Mouse (Mus musculus) neural tube, embryonic 14.5 days (tissue): ENCODE results near the gene B4galnt4. TPM values are rescaled to one million over a fixed set of nuclear protein-coding genes. Genes with fewer than 3 reads are reported as not detected.

Experiments
- ATAC-seq: fragments of 200-750 bp; cut with Nextera tagmentation; 2 replicates; pipeline ENCODE4 v1.8.0; 2017; ENCODE audit warnings: low read depth, mild to moderate bottlenecking, moderate TSS enrichment, moderate library complexity
- H3K27ac ChIP-seq: fragments of 300-500 bp; sonication (generic); 2 replicates; pipeline ENCODE4 v1.5.1; 2014; ENCODE audit warnings: low read depth, mild to moderate bottlenecking, control low read depth, low read length, moderate library complexity, mixed read lengths
- H3K27me3 ChIP-seq: fragments of 300-500 bp; sonication (generic); 2 replicates; pipeline ENCODE4 v1.6.1; 2014; ENCODE audit warnings: low read length; ENCODE audit not compliant: control insufficient read depth, insufficient read depth
- H3K36me3 ChIP-seq: fragments of 300-500 bp; sonication (generic); 2 replicates; pipeline ENCODE4 v1.6.1; 2014; ENCODE audit warnings: low read length, mixed read lengths; ENCODE audit not compliant: control insufficient read depth, insufficient read depth
- H3K4me1 ChIP-seq: fragments of 300-500 bp; sonication (generic); 2 replicates; pipeline ENCODE4 v1.6.1; 2014; ENCODE audit warnings: low read length; ENCODE audit not compliant: control insufficient read depth, insufficient read depth
- H3K4me2 ChIP-seq: fragments of 300-500 bp; sonication (generic); 2 replicates; pipeline ENCODE4 v1.6.1; 2014; ENCODE audit warnings: mild to moderate bottlenecking, low read depth, low read length, control low read depth
- H3K4me3 ChIP-seq: fragments of 300-500 bp; sonication (generic); 2 replicates; pipeline ENCODE4 v1.5.1; 2014; ENCODE audit warnings: low read depth, low read length, control low read depth, mixed read lengths
- H3K9ac ChIP-seq: fragments of 300-500 bp; sonication (generic); replicated peaks from 2 replicates; pipeline ENCODE4 v1.6.1; 2014; ENCODE audit warnings: low read depth, mild to moderate bottlenecking, control low read depth, low read length, mixed read lengths
- H3K9me3 ChIP-seq: fragments of 300-500 bp; sonication (generic); 2 replicates; pipeline ENCODE4 v1.6.1; 2016; ENCODE audit warnings: low read length; ENCODE audit not compliant: control insufficient read depth
- WGBS: fragments of 180-500 bp; shearing (Covaris S2); extraction: QIAGEN DNeasy Blood & Tissue Kit; methylation state at CpG from one replicate; pipeline ENCODE4 v1.1.7; 2014; 5-methylcytosine and 5-hydroxymethylcytosine counted together
- polyA plus RNA-seq: library from polyadenylated mRNA; unstranded; fragments of >200 nt; fragmentation: Nextera tagmentation; extraction: Ambion mirVana; gene quantifications from 2 replicates; pipeline ENCODE4 v1.2.1, GENCODE M21; 2014

The B4galnt4 gene
- polyA plus RNA-seq, 1 experiment from 2014 or later: 34.8 TPM

- Histone ChIP-seq H3K36me3 (peaks cover 37% of the 10 kb centered on the region), H3K4me1 (peaks cover 19% of the 10 kb centered on the region), H3K9ac (no peak overlapping the region), H3K4me2 (no peak overlapping the region), H3K27me3 (no peaks in the 10 kb centered on the region), H3K4me3 (no peak overlapping the region), H3K9me3 (no peaks in the 10 kb centered on the region), H3K27ac (no peak overlapping the region)
- ATAC-seq: no peak
- 92% methylated on average over 3 of the region's 3 CpGs for WGBS
Measured at GRCm38 (mm10) chr7:141063353-141063752, 2.4 kb downstream of the B4galnt4 start.

- WGBS: 88% methylated on average over 7 of the region's 7 CpGs
- no peak for ATAC-seq
- Histone ChIP-seq H3K36me3 (peaks cover 43% of the 10 kb centered on the region), H3K4me1 (peaks cover 19% of the 10 kb centered on the region), H3K4me3 (no peak overlapping the region), H3K9ac (no peak overlapping the region), H3K27me3 (no peaks in the 10 kb centered on the region), H3K4me2 (no peak overlapping the region), H3K9me3 (no peaks in the 10 kb centered on the region), H3K27ac (no peak overlapping the region)
Measured at GRCm38 (mm10) chr7:141064175-141064574, 3.3 kb downstream of the B4galnt4 start.

GRCm38 (mm10) chr7:141064576-141064975, 3.7 kb downstream of the B4galnt4 start:
- Histone ChIP-seq H3K27me3 (no peaks in the 10 kb centered on the region), H3K4me2 (no peak overlapping the region), H3K36me3 (peaks cover 43% of the 10 kb centered on the region), H3K4me1 (peaks cover 19% of the 10 kb centered on the region), H3K9ac (no peak overlapping the region), H3K4me3 (no peak overlapping the region), H3K27ac (no peak overlapping the region), H3K9me3 (no peaks in the 10 kb centered on the region)
- no peak for ATAC-seq
- WGBS: 91% methylated on average over 7 of the region's 7 CpGs

- no peaks in the 10 kb centered on the region for H3K9me3 ChIP-seq
- no peak overlapping the region for H3K4me3 ChIP-seq
- H3K4me2 ChIP-seq: no peak overlapping the region
- no peaks in the 10 kb centered on the region for H3K27me3 ChIP-seq
- ATAC-seq: no peak
- H3K36me3 ChIP-seq: peaks cover 43% of the 10 kb centered on the region
- 0 out of 2 replicates have a peak, but pooled peaks cover 4% of the 10 kb centered on the region for H3K4me1 ChIP-seq
- no peak overlapping the region for H3K27ac ChIP-seq
- H3K9ac ChIP-seq: no peak overlapping the region
- 73% methylated on average over 19 of the region's 19 CpGs for WGBS
Measured at GRCm38 (mm10) chr7:141068351-141068750, 7.4 kb downstream of the B4galnt4 start.

GRCm38 (mm10) chr7:141070058-141070862, 9.4 kb downstream of the B4galnt4 start:
- H3K27me3 ChIP-seq: no peaks in the 10 kb centered on the region
- H3K9me3 ChIP-seq: no peaks in the 10 kb centered on the region
- 1% methylated on average over 51 of the region's 51 CpGs for WGBS
- 0 out of 2 replicates have a peak, but pooled peaks cover 4% of the 10 kb centered on the region for H3K4me1 ChIP-seq
- peak overlapping the region; percentile 61 for H3K9ac ChIP-seq
- peaks cover 30% of the 10 kb centered on the region for H3K36me3 ChIP-seq
- ATAC-seq: peak; percentile 59
- H3K27ac ChIP-seq: peak overlapping the region; percentile 86
- H3K4me2 ChIP-seq: peak overlapping the region; percentile 73
- peak overlapping the region; percentile 31 for H3K4me3 ChIP-seq

- 37% methylated on average over 23 of the region's 23 CpGs for WGBS
- Histone ChIP-seq H3K36me3 (peaks cover 18% of the 10 kb centered on the region), H3K9ac (no peak overlapping the region), H3K4me3 (no peak overlapping the region), H3K4me2 (no peak overlapping the region), H3K9me3 (no peaks in the 10 kb centered on the region), H3K27me3 (no peaks in the 10 kb centered on the region), H3K4me1 (0 out of 2 replicates have a peak, but pooled peaks cover 4% of the 10 kb centered on the region), H3K27ac (no peak overlapping the region)
- ATAC-seq: no peak
Measured at GRCm38 (mm10) chr7:141072017-141072745, 11.3 kb downstream of the B4galnt4 start.

- WGBS: 78% methylated on average over 4 of the region's 4 CpGs
- H3K36me3 ChIP-seq: peaks cover 2% of the 10 kb centered on the region; the same call in 1 of the 2 replicates
- H3K4me2 ChIP-seq: no peak overlapping the region
- H3K27ac ChIP-seq: no peak overlapping the region
- ATAC-seq: no peak
- H3K9ac ChIP-seq: no peak overlapping the region
- no peaks in the 10 kb centered on the region for H3K9me3 ChIP-seq
- 0 out of 2 replicates have a peak, but pooled peaks cover 4% of the 10 kb centered on the region for H3K4me1 ChIP-seq
- H3K27me3 ChIP-seq: no peaks in the 10 kb centered on the region
- H3K4me3 ChIP-seq: no peak overlapping the region
Measured at GRCm38 (mm10) chr7:141073782-141074181, 12.9 kb downstream of the B4galnt4 start.

GRCm38 (mm10) chr7:141077841-141078240, 16.9 kb downstream of the B4galnt4 start, which contains the start of gene Pkp3:
TSS of gene Pkp3 (plus strand) at chr7:141078218.
- no peak within 1 kb of the TSS for H3K27ac ChIP-seq
- H3K9me3 ChIP-seq: no peaks in the 10 kb centered on the region
- 92% methylated on average over 15 of the region's 15 CpGs for WGBS
- no peak for ATAC-seq
- no peak within 1 kb of the TSS for H3K4me3 ChIP-seq
- no peak within 1 kb of the TSS for H3K9ac ChIP-seq
- no peaks in the 10 kb centered on the region for H3K27me3 ChIP-seq
- H3K4me1 ChIP-seq: no peaks in the 10 kb centered on the region
- H3K36me3 ChIP-seq: no peaks in the 10 kb centered on the region
- H3K4me2 ChIP-seq: no peak within 1 kb of the TSS

GRCm38 (mm10) chr7:141078876-141079275, 18.0 kb downstream of the B4galnt4 start:
- 84% methylated on average over 4 of the region's 4 CpGs for WGBS

More at GRCm38 (mm10) chr7:141078876-141079275, 18.0 kb downstream of the B4galnt4 start:
- Histone ChIP-seq H3K36me3 (no peaks in the 10 kb centered on the region), H3K9ac (no peak overlapping the region), H3K9me3 (no peaks in the 10 kb centered on the region), H3K27ac (no peak overlapping the region), H3K4me3 (no peak overlapping the region), H3K4me1 (no peaks in the 10 kb centered on the region), H3K27me3 (no peaks in the 10 kb centered on the region), H3K4me2 (no peak overlapping the region)
- ATAC-seq: no peak
